Mouse (Mus musculus): ENCODE measurements around the gene Cfap74. TPM values are rescaled to one million over a fixed set of nuclear protein-coding genes. Genes with fewer than 3 reads are reported as not detected.

The Cfap74 gene
- 0.07 and 0.14 TPM in 2 replicates for polyA plus RNA-seq (2015; fragmentation: Nextera tagmentation; extraction: Ambion mirVana)

- Histone ChIP-seq H3K9me3 (replicated peaks) (no peaks in the 10 kb centered on the region), H3K36me3 (replicated peaks) (no peaks in the 10 kb centered on the region), H3K27me3 (peaks cover 29% of the 10 kb centered on the region), H3K4me3 (replicated peaks) (peak within 1 kb of the TSS; percentile 26), H3K9ac (no peak within 1 kb of the TSS), H3K4me1 (replicated peaks) (no peaks in the 10 kb centered on the region), H3K27ac (replicated peaks) (no peak within 1 kb of the TSS), H3K4me2 (peak within 1 kb of the TSS; percentile 54)
- 2% methylated on average over 35 of the region's 35 CpGs for WGBS (ENCODE audit: insufficient replicate concordance)
- ATAC-seq (ENCODE audit: insufficient read depth), result no peak
These were observed at the start of gene Cfap74 for GRCm38 (mm10) chr4:155409058-155409776. Gene Cfap74, plus strand, starts transcription at chr4:155409190.

GRCm38 (mm10) chr4:155359560-155360464 is 49.2 kb upstream of the Cfap74 start:
- no peaks in the 10 kb centered on the region for H3K4me1 ChIP-seq (replicated peaks)
- no peak overlapping the region for H3K4me3 ChIP-seq (replicated peaks)
- ATAC-seq (ENCODE audit: insufficient read depth), result no peak
- WGBS (ENCODE audit: insufficient replicate concordance), result 30% methylated on average over 12 of the region's 12 CpGs
- peaks cover 62% of the 10 kb centered on the region for H3K27me3 ChIP-seq
- H3K9me3 ChIP-seq (replicated peaks), result no peaks in the 10 kb centered on the region
- no peak overlapping the region for H3K9ac ChIP-seq
- no peak overlapping the region for H3K4me2 ChIP-seq
- H3K36me3 ChIP-seq (replicated peaks), result no peaks in the 10 kb centered on the region
- no peak overlapping the region for H3K27ac ChIP-seq (replicated peaks)

GRCm38 (mm10) chr4:155360856-155361255 is 48.1 kb upstream of the Cfap74 start:
- H3K4me1 ChIP-seq (replicated peaks), result no peaks in the 10 kb centered on the region
- WGBS (ENCODE audit: insufficient replicate concordance), result 2% methylated on average over 42 of the region's 42 CpGs
- no peaks in the 10 kb centered on the region for H3K9me3 ChIP-seq (replicated peaks)
- peak overlapping the region; percentile 47 for H3K4me3 ChIP-seq (replicated peaks)
- 0 out of 2 replicates have a peak, but pooled peaks have one; percentile 4 for ATAC-seq (ENCODE audit: insufficient read depth)
- H3K27ac ChIP-seq (replicated peaks), result no peak overlapping the region
- peaks cover 69% of the 10 kb centered on the region for H3K27me3 ChIP-seq
- H3K36me3 ChIP-seq (replicated peaks), result no peaks in the 10 kb centered on the region
- no peak overlapping the region for H3K9ac ChIP-seq
- H3K4me2 ChIP-seq, result peak overlapping the region; percentile 51

GRCm38 (mm10) chr4:155361303-155361791 is 47.6 kb upstream of the Cfap74 start, which contains the start of gene Prkcz:
Gene Prkcz, minus strand, starts transcription at chr4:155361361.
- ATAC-seq (ENCODE audit: insufficient read depth), result peak; percentile 90
- Histone ChIP-seq H3K27me3 (peaks cover 74% of the 10 kb centered on the region), H3K4me2 (peak within 1 kb of the TSS; percentile 51), H3K9me3 (replicated peaks) (no peaks in the 10 kb centered on the region), H3K9ac (no peak within 1 kb of the TSS), H3K4me1 (replicated peaks) (no peaks in the 10 kb centered on the region), H3K4me3 (replicated peaks) (peak within 1 kb of the TSS; percentile 47), H3K27ac (replicated peaks) (no peak within 1 kb of the TSS), H3K36me3 (replicated peaks) (no peaks in the 10 kb centered on the region)
- 1% methylated on average over 51 of the region's 51 CpGs for WGBS (ENCODE audit: insufficient replicate concordance)

GRCm38 (mm10) chr4:155362443-155362842 is 46.5 kb upstream of the Cfap74 start:
- no peaks in the 10 kb centered on the region for H3K4me1 ChIP-seq (replicated peaks)
- no peak for ATAC-seq (ENCODE audit: insufficient read depth)
- peaks cover 77% of the 10 kb centered on the region for H3K27me3 ChIP-seq
- H3K4me2 ChIP-seq, result no peak overlapping the region
- WGBS (ENCODE audit: insufficient replicate concordance), result 34% methylated on average over 5 of the region's 5 CpGs
- H3K36me3 ChIP-seq (replicated peaks), result no peaks in the 10 kb centered on the region
- H3K4me3 ChIP-seq (replicated peaks), result no peak overlapping the region
- no peaks in the 10 kb centered on the region for H3K9me3 ChIP-seq (replicated peaks)
- H3K27ac ChIP-seq (replicated peaks), result no peak overlapping the region
- no peak overlapping the region for H3K9ac ChIP-seq

GRCm38 (mm10) chr4:155366784-155367183 is 42.2 kb upstream of the Cfap74 start:
- H3K9ac ChIP-seq, result no peak overlapping the region
- no peaks in the 10 kb centered on the region for H3K9me3 ChIP-seq (replicated peaks)
- H3K4me3 ChIP-seq (replicated peaks), result no peak overlapping the region
- WGBS (ENCODE audit: insufficient replicate concordance), result 59% methylated on average over 6 of the region's 6 CpGs
- H3K36me3 ChIP-seq (replicated peaks), result no peaks in the 10 kb centered on the region
- H3K4me1 ChIP-seq (replicated peaks), result peaks cover 9% of the 10 kb centered on the region; the same call in 1 of the 2 replicates
- H3K4me2 ChIP-seq, result no peak overlapping the region
- no peak for ATAC-seq (ENCODE audit: insufficient read depth)
- H3K27me3 ChIP-seq, result peaks cover 45% of the 10 kb centered on the region
- H3K27ac ChIP-seq (replicated peaks), result no peak overlapping the region

- no peak overlapping the region for H3K4me2 ChIP-seq
- WGBS (ENCODE audit: insufficient replicate concordance), result 72% methylated on average over 9 of the region's 9 CpGs
- peaks cover 10% of the 10 kb centered on the region; the same call in 1 of the 2 replicates for H3K4me1 ChIP-seq (replicated peaks)
- no peaks in the 10 kb centered on the region for H3K36me3 ChIP-seq (replicated peaks)
- no peak overlapping the region for H3K27ac ChIP-seq (replicated peaks)
- no peak overlapping the region for H3K4me3 ChIP-seq (replicated peaks)
- no peak overlapping the region for H3K9ac ChIP-seq
- peaks cover 35% of the 10 kb centered on the region for H3K27me3 ChIP-seq
- ATAC-seq (ENCODE audit: insufficient read depth), result no peak
- no peaks in the 10 kb centered on the region for H3K9me3 ChIP-seq (replicated peaks)
These were observed 41.3 kb upstream of the Cfap74 start for GRCm38 (mm10) chr4:155367739-155368138.

- Histone ChIP-seq H3K9me3 (replicated peaks) (no peaks in the 10 kb centered on the region), H3K36me3 (replicated peaks) (no peaks in the 10 kb centered on the region), H3K4me1 (replicated peaks) (peaks cover 10% of the 10 kb centered on the region; the same call in 1 of the 2 replicates), H3K4me2 (no peak overlapping the region), H3K4me3 (replicated peaks) (no peak overlapping the region), H3K9ac (no peak overlapping the region), H3K27me3 (peaks cover 26% of the 10 kb centered on the region), H3K27ac (replicated peaks) (no peak overlapping the region)
- WGBS (ENCODE audit: insufficient replicate concordance), result 20% methylated on average over 12 of the region's 12 CpGs
- no peak for ATAC-seq (ENCODE audit: insufficient read depth)
These were observed 40.3 kb upstream of the Cfap74 start for GRCm38 (mm10) chr4:155368684-155369083.

GRCm38 (mm10) chr4:155370737-155371715 is 38.0 kb upstream of the Cfap74 start:
- no peak overlapping the region for H3K27ac ChIP-seq (replicated peaks)

More at GRCm38 (mm10) chr4:155370737-155371715, 38.0 kb upstream of the Cfap74 start:
- H3K4me3 ChIP-seq (replicated peaks), result no peak overlapping the region
- H3K27me3 ChIP-seq, result peaks cover 9% of the 10 kb centered on the region; the same call in 1 of the 2 replicates
- 67% methylated on average over 15 of the region's 15 CpGs for WGBS (ENCODE audit: insufficient replicate concordance)
- no peaks in the 10 kb centered on the region for H3K9me3 ChIP-seq (replicated peaks)
- peaks cover 10% of the 10 kb centered on the region; the same call in 1 of the 2 replicates for H3K4me1 ChIP-seq (replicated peaks)
- ATAC-seq (ENCODE audit: insufficient read depth), result peak; percentile 67; the same call in 1 of the 2 replicates
- H3K36me3 ChIP-seq (replicated peaks), result no peaks in the 10 kb centered on the region
- no peak overlapping the region for H3K9ac ChIP-seq
- H3K4me2 ChIP-seq, result no peak overlapping the region

All from liver, embryonic 15.5 days (tissue).